Mouse (Mus musculus): ENCODE measurements at regions not wholly inside any gene's neighbourhood (a gene's known extent, or its start where the extent isn't known, plus 50 kb on each side); places are given as distances from the start of the nearest gene placed in this dataset.

GRCm38 (mm10) chr3:62241031-62241430 is 97.1 kb upstream of the Arhgef26 start:
- TF ChIP-seq POLR2A (IDR thresholded peaks at IDR 0.05; ENCODE audit: borderline replicate concordance, extremely low read depth, low read depth, low read length) = no peak
- no peak for TF ChIP-seq CTCF (IDR thresholded peaks at IDR 0.05; ENCODE audit: insufficient read depth, low read length)
- H3K4me3 ChIP-seq (replicated peaks; ENCODE audit: extremely low read depth, low read depth, low read length) = no peak overlapping the region
- DNase-seq = no peak
- 85% methylated on average over 3 of the region's 3 CpGs for WGBS
- no peaks in the 10 kb centered on the region for H3K4me1 ChIP-seq (ENCODE audit: control insufficient read depth, insufficient read depth, low read length)

GRCm38 (mm10) chr3:62271703-62272102 is 66.4 kb upstream of the Arhgef26 start:
- Histone ChIP-seq H3K4me3 (replicated peaks; ENCODE audit: extremely low read depth, low read depth, low read length) (no peak overlapping the region), H3K4me1 (ENCODE audit: control insufficient read depth, insufficient read depth, low read length) (no peaks in the 10 kb centered on the region)
- 59% methylated on average over 4 of the region's 4 CpGs for WGBS
- no peak for DNase-seq
- TF ChIP-seq POLR2A (IDR thresholded peaks at IDR 0.05; ENCODE audit: borderline replicate concordance, extremely low read depth, low read depth, low read length) (no peak), CTCF (IDR thresholded peaks at IDR 0.05; ENCODE audit: insufficient read depth, low read length) (no peak)

- Histone ChIP-seq H3K4me1 (ENCODE audit: control insufficient read depth, insufficient read depth, low read length) (no peaks in the 10 kb centered on the region), H3K4me3 (replicated peaks; ENCODE audit: extremely low read depth, low read depth, low read length) (no peak overlapping the region)
- DNase-seq = no peak
- no peak for TF ChIP-seq POLR2A (IDR thresholded peaks at IDR 0.05; ENCODE audit: borderline replicate concordance, extremely low read depth, low read depth, low read length)
- TF ChIP-seq CTCF (IDR thresholded peaks at IDR 0.05; ENCODE audit: insufficient read depth, low read length) = no peak
- WGBS = 56% methylated on average over 3 of the region's 3 CpGs
These were observed 59.9 kb upstream of the Arhgef26 start for GRCm38 (mm10) chr3:62278279-62278678.

GRCm38 (mm10) chr3:62280960-62281359 is 57.2 kb upstream of the Arhgef26 start:
- Histone ChIP-seq H3K4me1 (ENCODE audit: control insufficient read depth, insufficient read depth, low read length) (no peaks in the 10 kb centered on the region), H3K4me3 (replicated peaks; ENCODE audit: extremely low read depth, low read depth, low read length) (no peak overlapping the region)
- 65% methylated on average over 2 of the region's 2 CpGs for WGBS
- DNase-seq = no peak
- TF ChIP-seq POLR2A (IDR thresholded peaks at IDR 0.05; ENCODE audit: borderline replicate concordance, extremely low read depth, low read depth, low read length) (no peak), CTCF (IDR thresholded peaks at IDR 0.05; ENCODE audit: insufficient read depth, low read length) (no peak)
